Mouse (Mus musculus): ENCODE results near the gene Zfp263. TPM values are rescaled to one million over a fixed set of nuclear protein-coding genes. Genes with fewer than 3 reads are reported as not detected.

Zfp263 gene
- total RNA-seq, 2 experiments from 2014 or later = 4.4 to 6.1 TPM

Other genes with a start within 250 kb of the Zfp263 start
- gene Olfr161, start 153.1 kb upstream of the Zfp263 start, total RNA-seq (2021) = not detected
- not detected for gene Mefv, start 26.0 kb upstream of the Zfp263 start, total RNA-seq (2021)
- not detected for gene Olfr15, start 86.8 kb downstream of the Zfp263 start, total RNA-seq (2021)
- gene Zfp174, start 103.2 kb downstream of the Zfp263 start, total RNA-seq (2021) = 1 to 10 TPM; 1.2 to 1.6 TPM
- 10 to 100 TPM; 30.5 to 33.2 TPM for gene Naa60, start 128.3 kb downstream of the Zfp263 start, total RNA-seq (2021)
- 1 to 10 TPM; 5.6 to 7.0 TPM for gene Zfp597, start 140.5 kb downstream of the Zfp263 start, total RNA-seq (2021)
- gene Gm20695, start 140.6 kb downstream of the Zfp263 start, total RNA-seq (2021) = not detected
- gene 1700037C18Rik, start 164.6 kb downstream of the Zfp263 start, total RNA-seq (2021) = 1 to 10 TPM; 2.1 to 2.6 TPM
- gene Cluap1, start 164.7 kb downstream of the Zfp263 start, total RNA-seq (2021) = 1 to 10 TPM; 7.6 to 9.1 TPM
- gene Nlrc3, start 232.5 kb downstream of the Zfp263 start, total RNA-seq (2021) = 1 to 10 TPM; 1.3 to 3.5 TPM

Measured in gastrocnemius, postnatal 36 days (tissue).